Mouse (Mus musculus) heart, postnatal 36 days (tissue): ENCODE measurements around the gene Rnase10. TPM values are rescaled to one million over a fixed set of nuclear protein-coding genes. Genes with fewer than 3 reads are reported as not detected.
"Not testable (repeated sequence)": the region's sequence is repeated elsewhere in the genome, so short reads cannot be mapped to it uniquely, and the experiment has no call there.

Experiments used
- DNase-seq, 2 experiments: peaks; one replicate each; pipeline ENCODE4 v3.0.0; 2021 to 2022
- intact Hi-C: fragments of 180-260 bp; cut with DNase I; formaldehyde crosslinking; loops from one replicate; pipeline ENCODE4 v1.15.1; 2025
- total RNA-seq, 2 experiments: library from RNA; stranded (reverse); gene quantifications; 2 replicates each; pipeline ENCODE4 v1.2.3; 2021

The Rnase10 gene
- under 1 TPM; 0.22 to 0.25 TPM for total RNA-seq

- no peak for DNase-seq
- intact Hi-C loops = no loop called here
These were observed at the start of gene Rnase10 for GRCm38 (mm10) chr14:51007152-51007801. Gene Rnase10 (plus strand): TSS chr14:51007751.

GRCm38 (mm10) chr14:50958289-50958995 is 49.1 kb upstream of the Rnase10 start:
- intact Hi-C loops, DNase-seq: not testable (repeated sequence)

- intact Hi-C loops = no loop called here
These were observed 39.2 kb upstream of the Rnase10 start for GRCm38 (mm10) chr14:50968216-50968980.

DNA sequence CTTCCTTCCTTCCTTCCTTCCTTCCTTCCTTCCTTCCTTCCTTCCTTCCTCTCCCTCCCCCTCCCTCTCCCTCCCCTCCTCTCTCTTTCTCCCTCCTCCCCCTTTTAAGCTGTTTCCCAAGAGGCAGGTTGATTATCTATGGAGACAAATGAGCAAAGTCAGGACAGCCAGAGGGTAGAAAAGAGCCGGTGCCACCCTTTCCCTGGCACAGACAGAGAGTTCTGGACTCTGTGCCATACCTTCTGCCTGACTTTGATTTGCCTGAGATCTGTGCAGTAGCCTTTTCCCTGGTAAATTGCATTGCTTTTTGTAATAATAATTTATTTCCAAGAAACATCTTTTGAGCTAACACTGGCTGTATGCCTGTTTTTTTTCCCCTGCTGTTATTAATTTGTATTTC is 38.5 kb upstream of the Rnase10 start:
- intact Hi-C loops = no loop called here
- no peak for DNase-seq

More at GRCm38 (mm10) chr14:50968216-50968980, 39.2 kb upstream of the Rnase10 start:
- DNase-seq = no peak

DNA sequence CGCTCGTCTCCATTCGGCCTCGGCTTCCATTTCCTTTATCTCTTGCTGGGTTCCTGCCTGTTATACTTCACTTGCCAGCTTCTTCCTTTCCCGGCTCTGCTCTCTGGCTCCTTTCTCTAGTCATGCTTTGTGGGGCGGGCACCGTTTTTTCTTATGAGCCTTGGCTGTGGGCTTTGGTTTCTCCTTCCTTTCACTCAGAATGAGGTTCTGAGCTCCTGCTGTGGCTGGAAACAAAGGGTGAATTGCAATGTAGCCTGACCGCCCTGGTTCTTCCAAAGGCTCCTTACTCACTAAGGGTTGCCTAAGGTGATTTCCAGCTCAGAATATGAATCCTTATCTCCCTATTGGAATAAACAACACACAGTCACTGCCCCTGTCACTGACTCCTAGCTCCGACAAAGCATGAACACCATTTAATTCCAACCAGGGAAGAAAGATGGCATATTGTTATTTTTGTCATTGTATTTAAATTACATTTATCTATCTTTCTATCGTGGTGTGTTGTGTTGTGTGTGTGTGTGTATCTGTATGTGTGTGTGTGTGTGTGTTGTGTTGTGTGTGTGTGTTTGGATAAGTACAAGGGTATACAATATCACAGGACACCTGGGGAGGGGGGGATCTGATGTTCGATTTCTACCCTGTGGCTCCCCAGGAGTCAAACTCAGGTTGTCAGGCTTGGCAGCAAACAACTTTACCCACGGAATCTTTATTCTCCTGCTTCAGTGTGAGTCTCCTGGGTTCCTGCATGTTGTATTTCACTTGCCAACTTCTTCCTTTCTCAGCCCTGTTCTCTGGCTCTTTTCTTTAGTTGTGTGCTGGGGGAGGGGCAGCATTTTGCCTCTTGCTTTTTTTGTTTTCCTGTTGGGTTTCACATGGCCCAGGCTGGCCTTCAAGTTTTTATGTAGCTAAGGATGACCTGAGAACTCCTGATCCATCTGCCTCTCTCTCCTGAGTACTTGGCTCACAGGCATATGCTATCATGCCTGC is 37.7 kb upstream of the Rnase10 start:
- DNase-seq = peak; percentile 41 to 45
- intact Hi-C loops = no loop called here

GRCm38 (mm10) chr14:50970822-50971221 is 36.7 kb upstream of the Rnase10 start:
- DNase-seq = no peak
- intact Hi-C loops = no loop called here

DNA sequence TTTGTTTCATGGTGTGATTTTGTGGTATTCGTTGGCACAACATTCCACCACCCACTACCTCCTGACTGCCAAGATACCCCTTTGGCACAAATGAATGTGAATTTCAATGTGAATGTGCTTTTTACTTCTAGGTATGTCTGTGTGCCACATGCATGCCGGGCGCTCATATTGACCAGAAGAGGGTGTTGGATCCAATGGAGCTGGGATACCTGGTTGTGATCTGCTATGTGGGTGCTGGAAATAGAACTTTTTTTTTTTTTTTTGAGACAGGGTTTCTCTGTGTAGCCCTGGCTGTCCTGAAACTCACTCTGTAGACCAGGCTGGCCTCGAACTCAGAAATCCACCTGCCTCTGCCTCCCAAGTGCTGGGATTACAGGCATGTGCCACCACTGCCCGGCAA is 34.5 kb upstream of the Rnase10 start:
- DNase-seq, intact Hi-C loops: not testable (repeated sequence)

GRCm38 (mm10) chr14:50973700-50974099 is 33.9 kb upstream of the Rnase10 start:
- DNase-seq = no peak
- intact Hi-C loops = no loop called here

DNA sequence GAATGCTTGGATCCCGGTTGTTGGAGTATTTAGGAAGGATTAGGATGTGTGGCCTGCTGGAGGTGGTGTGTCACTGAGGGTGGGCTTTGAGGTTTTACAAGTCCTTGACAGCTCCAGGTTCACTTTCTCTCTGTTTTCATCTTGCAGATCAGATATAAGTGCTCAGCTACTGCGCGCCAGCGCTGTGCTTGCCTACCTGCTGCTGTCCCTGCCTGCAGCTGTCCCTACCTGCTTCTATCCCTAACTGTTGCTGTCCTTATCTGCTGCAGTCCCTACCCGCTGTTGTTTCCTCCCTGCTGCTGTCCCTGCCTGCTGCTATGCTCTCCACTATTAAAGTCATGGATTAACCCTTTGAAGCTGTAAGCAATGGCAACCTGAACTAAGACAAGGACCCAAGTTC is 32.5 kb upstream of the Rnase10 start:
- intact Hi-C loops = no loop called here
- DNase-seq = no peak

DNA sequence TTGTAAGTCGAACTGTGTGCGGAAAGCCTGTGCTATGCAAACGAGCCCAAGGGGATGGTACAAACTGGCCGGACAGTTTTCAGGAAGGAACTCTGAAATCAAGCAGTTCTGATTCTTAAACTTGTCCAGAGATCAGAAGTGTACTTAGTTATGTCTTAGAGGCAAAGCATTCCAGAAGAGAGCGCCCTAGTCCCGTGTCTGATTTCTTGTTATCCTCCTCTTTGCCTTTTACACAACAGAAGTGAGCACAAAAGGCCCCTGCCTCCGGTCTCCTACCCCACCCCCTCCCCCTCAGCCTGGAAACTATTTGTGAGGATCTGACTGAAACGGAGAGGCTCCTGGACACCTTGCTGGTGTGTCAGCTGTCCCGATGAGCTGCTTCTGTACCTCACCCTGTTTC is 30.9 kb upstream of the Rnase10 start:
- intact Hi-C loops = loop anchor here (2.0 kb wide), 2 partner anchors 50 to 86 kb away; no protein-coding TSS in a partner anchor
- no peak for DNase-seq

- intact Hi-C loops, DNase-seq: not testable (repeated sequence)
These were observed 29.1 kb upstream of the Rnase10 start for GRCm38 (mm10) chr14:50978451-50978850.

DNA sequence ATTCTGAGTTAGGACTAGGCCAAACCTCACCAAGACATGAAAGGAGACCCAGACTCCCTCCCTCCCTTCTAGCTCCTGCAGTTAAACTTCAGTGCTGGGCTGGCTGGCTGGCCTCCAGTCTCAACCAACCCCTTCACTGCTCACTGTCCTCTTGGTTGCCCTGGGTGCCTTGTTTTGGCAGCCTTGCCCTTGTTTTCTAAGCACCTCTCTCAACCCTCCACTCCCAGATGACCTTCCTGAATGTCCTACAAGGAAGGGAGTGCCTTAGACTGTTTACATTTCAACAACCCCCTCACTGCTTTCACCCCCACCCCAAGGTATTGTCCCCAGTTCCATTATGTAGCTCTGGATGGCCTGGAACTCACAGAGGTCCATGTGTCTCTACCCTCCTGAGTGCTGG is 27.9 kb upstream of the Rnase10 start:
- DNase-seq = no peak
- intact Hi-C loops = loop anchor here (5.0 kb wide), 1 partner anchor 38 kb away; no protein-coding TSS in a partner anchor

- no peak for DNase-seq
- intact Hi-C loops = loop anchor here (5.0 kb wide), 1 partner anchor 36 kb away; no protein-coding TSS in a partner anchor
These were observed 26.3 kb upstream of the Rnase10 start for GRCm38 (mm10) chr14:50981207-50981606.

DNA sequence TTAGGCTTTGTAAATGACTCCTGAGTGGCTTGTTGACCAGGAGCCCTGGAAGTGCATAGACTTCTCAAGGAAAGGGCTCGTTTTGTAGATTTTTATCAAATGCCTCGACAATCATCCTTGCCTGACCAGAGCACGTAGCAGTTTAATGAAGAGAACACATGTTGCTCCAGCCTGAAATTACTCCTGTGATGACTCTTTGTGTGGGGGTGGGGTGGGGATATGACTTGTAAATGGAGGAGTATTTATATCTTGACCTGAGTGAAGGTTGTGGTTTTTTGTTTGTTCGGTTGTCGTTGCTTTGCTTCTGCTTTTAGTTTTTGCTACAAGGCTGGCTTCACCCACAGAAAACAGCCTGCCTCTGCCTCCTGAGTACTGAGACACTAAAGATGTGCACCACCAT is 25.7 kb upstream of the Rnase10 start:
- no peak for DNase-seq
- intact Hi-C loops = loop anchor here (2.0 to 5.0 kb wide), 2 partner anchors 17 to 35 kb away; no protein-coding TSS in a partner anchor

DNA sequence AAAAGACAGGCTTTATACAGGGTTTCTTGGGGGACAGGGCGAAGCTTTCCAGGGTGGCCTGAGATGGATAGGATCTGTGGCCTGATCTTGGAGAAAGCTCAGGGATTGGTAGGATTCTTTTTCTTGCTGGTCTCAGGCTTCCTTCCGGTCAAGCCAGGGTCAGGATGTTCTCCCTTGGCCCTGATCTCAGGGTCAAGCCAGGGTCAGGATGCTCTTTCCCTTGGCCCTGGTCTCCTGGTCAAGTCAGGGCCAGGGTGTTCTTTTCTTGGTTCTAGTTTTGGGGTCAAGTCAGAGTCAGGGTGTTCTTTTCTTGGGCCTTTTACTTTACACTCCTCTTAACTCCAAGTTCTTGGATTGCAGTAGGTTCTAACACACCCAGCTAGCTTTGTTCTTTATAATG is 19.9 kb upstream of the Rnase10 start:
- DNase-seq = no peak
- intact Hi-C loops = no loop called here

- intact Hi-C loops = no loop called here
- DNase-seq = no peak
These were observed 16.5 kb upstream of the Rnase10 start for GRCm38 (mm10) chr14:50991037-50991436.

DNA sequence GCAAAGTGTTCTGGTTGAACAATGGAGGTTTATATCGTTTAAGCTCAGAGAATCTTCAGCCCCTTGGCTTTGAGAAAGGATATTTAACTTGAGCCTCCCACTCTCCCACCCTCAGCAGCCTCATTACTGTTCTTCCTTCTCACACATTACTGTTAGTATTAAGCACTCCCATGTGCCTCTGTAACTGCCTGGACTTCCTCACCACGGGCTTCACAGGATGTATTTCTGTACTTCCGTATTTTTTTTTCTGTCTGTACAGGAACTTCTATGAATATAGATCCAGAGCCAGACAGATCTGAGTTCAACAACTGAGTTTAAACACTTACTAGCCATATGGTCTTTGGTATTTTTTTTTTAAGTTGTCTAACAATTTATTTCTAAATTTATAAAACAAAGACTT is 10.5 kb upstream of the Rnase10 start:
- DNase-seq = no peak
- intact Hi-C loops = no loop called here

DNA sequence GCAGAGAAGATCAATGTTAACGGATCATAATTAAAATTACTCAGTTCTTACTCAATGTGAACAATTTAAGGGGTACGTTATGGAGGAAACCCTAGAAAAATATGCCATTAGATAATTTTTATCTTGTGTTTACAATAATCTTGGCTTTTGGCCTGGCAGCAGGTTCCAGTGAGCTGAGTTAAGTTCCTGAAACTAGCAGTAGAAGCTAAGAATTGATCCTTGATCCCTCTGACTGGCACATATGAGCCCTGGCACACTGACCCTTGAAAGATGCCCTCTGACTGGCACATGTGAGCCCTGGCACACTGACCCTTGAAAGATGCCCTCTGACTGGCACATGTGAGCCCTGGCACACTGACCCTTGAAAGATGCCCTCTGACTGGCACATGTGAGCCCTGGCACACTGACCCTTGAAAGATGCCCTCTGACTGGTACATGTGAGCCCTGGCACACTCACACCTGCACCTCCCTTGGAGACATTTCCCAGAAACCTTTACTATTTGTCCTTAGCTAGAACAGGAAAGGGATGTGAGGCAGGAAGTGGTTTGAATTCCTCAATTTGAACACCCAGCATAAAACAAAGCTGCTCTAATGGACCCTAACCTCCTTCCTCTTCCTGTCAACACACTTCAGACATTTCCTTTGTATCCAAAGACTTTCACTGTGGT is 9.4 kb upstream of the Rnase10 start:
- intact Hi-C loops = loop anchor here (2.0 kb wide), 1 partner anchor 15 kb away; no protein-coding TSS in a partner anchor
- DNase-seq = no peak
